Mouse (Mus musculus): ENCODE results near the gene Plcb2. TPM values are rescaled to one million over a fixed set of nuclear protein-coding genes. Genes with fewer than 3 reads are reported as not detected.

Gene Plcb2
- polyA plus RNA-seq, 1 experiment from 2014 or later = 0.44 TPM

DNA sequence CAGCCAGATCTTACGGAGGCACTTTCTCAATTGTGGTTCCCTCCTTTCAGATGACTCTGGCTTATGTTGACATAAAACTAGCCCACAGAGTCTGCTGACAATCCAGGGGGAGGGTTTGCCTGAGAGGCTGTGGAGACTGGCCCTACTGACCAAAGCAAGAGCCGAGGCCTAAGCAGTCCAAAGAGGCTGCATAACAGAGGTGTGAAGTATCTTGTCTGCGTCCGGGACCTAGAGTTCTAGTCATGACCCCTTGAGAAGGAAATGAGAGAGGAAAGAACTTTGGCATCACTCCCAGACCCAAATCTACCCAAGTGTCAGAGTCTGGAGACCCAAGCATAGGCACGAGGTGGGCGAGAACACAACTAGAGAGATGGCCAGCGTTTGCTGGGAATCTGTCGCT, 41.5 kb downstream of the Plcb2 start:
- Histone ChIP-seq H3K4me1 (ENCODE audit: control insufficient read depth, insufficient read depth, low read length) (no peaks in the 10 kb centered on the region), H3K9me3 (replicated peaks; ENCODE audit: control insufficient read depth, low read length, poor library complexity, severe bottlenecking) (no peaks in the 10 kb centered on the region), H3K27ac (ENCODE audit: low read length) (no peak overlapping the region), H3K27me3 (ENCODE audit: control insufficient read depth, insufficient read depth, low read depth, low read length) (no peaks in the 10 kb centered on the region), H3K4me2 (ENCODE audit: low read length) (no peak overlapping the region), H3K36me3 (ENCODE audit: control insufficient read depth, insufficient read depth, low read length) (peaks cover 14% of the 10 kb centered on the region), H3K9ac (ENCODE audit: low read depth, low read length) (no peak overlapping the region), H3K4me3 (ENCODE audit: low read depth, low read length) (no peak overlapping the region)
- 82% methylated on average over 8 of the region's 8 CpGs for WGBS
- no peak for ATAC-seq

DNA sequence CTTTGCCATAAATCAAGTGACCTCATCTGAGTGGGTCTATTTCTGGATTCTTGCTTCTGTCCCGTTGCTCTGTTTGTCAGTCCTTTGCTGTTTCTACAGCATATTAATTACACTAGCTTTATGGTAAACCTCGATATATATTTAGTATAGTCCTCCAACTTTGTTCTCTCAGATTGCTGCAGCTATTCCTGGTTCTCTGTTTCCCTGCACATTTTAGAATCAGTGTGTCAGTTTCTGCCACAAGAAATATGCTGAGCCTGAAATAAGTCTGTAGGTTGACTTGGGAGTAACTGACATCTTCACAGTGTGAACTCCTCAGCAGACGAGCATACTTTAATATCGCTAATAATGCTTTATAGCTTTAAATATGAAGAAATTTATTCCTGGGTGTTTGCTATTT, 43.1 kb downstream of the Plcb2 start:
- no peak for ATAC-seq
- Histone ChIP-seq H3K4me3 (ENCODE audit: low read depth, low read length) (no peak overlapping the region), H3K36me3 (ENCODE audit: control insufficient read depth, insufficient read depth, low read length) (peaks cover 13% of the 10 kb centered on the region), H3K9me3 (replicated peaks; ENCODE audit: control insufficient read depth, low read length, poor library complexity, severe bottlenecking) (no peaks in the 10 kb centered on the region), H3K27me3 (ENCODE audit: control insufficient read depth, insufficient read depth, low read depth, low read length) (no peaks in the 10 kb centered on the region), H3K4me2 (ENCODE audit: low read length) (no peak overlapping the region), H3K27ac (ENCODE audit: low read length) (no peak overlapping the region), H3K9ac (ENCODE audit: low read depth, low read length) (no peak overlapping the region), H3K4me1 (ENCODE audit: control insufficient read depth, insufficient read depth, low read length) (no peaks in the 10 kb centered on the region)
- WGBS = 89% methylated on average over 4 of the region's 4 CpGs

DNA sequence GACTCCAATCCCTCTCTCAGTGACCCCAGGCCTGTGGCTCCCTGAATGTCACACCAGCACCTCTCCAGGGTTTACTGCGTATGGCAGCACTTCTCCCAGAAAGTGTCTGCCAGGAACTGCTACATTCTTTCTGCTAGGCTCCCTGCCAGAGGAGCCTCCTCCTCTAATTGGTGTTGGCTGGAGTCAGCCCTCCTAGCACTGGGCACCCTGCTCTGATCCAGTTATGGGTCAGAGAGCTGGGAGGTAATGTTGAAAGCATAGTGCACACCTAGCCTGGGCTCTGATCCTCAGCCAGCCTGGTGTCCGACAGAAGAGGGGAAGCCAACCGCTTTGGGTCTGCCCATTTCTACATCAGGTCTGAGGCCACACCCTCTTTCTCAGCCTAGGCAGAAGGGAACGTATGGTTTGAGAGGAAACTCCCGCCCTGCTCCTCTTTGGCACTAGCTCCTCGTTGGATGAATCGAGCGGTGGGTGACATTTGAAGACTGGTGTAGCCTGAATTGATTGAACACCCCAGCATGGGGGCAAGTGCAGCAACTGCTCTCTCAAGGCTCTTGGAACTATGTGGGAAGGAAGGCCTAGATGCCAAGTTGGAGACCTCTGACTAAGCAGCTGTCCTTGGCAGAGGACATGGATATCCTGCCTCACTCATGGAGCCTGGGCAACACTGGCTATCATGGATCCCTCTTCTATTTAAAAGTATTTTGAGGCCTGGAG, 45.5 kb downstream of the Plcb2 start:
- ATAC-seq = no peak

DNA sequence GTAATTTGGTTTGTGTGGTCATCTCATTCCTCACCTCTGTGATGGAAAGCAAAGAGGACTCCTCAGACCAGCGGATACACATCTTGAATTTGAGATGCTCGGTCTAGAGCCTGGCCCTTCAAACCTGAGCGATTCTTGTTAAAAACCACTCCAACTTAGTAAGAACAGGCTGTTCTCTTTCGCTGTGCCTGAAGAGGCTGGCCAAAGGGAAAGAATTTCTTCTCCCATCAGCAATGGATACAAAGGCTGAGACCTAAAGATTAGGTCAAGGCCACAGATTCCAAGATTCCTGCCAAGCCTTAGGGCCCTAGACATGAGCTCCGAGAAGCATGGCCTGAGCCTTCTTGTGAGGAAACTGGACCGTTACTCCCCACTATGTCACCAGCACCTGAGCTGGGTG, 47.3 kb downstream of the Plcb2 start:
- no peak overlapping the region for H3K27ac ChIP-seq (ENCODE audit: low read length)
- ATAC-seq = no peak
- WGBS = 92% methylated on average over 6 of the region's 6 CpGs
- no peaks in the 10 kb centered on the region for H3K9me3 ChIP-seq (replicated peaks; ENCODE audit: control insufficient read depth, low read length, poor library complexity, severe bottlenecking)
- peaks cover 9% of the 10 kb centered on the region for H3K36me3 ChIP-seq (ENCODE audit: control insufficient read depth, insufficient read depth, low read length)
- no peak overlapping the region for H3K9ac ChIP-seq (ENCODE audit: low read depth, low read length)
- peaks cover 22% of the 10 kb centered on the region for H3K27me3 ChIP-seq (ENCODE audit: control insufficient read depth, insufficient read depth, low read depth, low read length)
- H3K4me2 ChIP-seq (ENCODE audit: low read length) = no peak overlapping the region
- no peak overlapping the region for H3K4me3 ChIP-seq (ENCODE audit: low read depth, low read length)
- peaks cover 9% of the 10 kb centered on the region for H3K4me1 ChIP-seq (ENCODE audit: control insufficient read depth, insufficient read depth, low read length)

More for the DNA sequence above, 45.5 kb downstream of the Plcb2 start:
- Histone ChIP-seq H3K36me3 (ENCODE audit: control insufficient read depth, insufficient read depth, low read length) (peaks cover 9% of the 10 kb centered on the region), H3K27me3 (ENCODE audit: control insufficient read depth, insufficient read depth, low read depth, low read length) (peaks cover 15% of the 10 kb centered on the region), H3K9me3 (replicated peaks; ENCODE audit: control insufficient read depth, low read length, poor library complexity, severe bottlenecking) (no peaks in the 10 kb centered on the region), H3K9ac (ENCODE audit: low read depth, low read length) (no peak overlapping the region), H3K4me1 (ENCODE audit: control insufficient read depth, insufficient read depth, low read length) (peaks cover under 1% of the 10 kb centered on the region), H3K27ac (ENCODE audit: low read length) (no peak overlapping the region), H3K4me3 (ENCODE audit: low read depth, low read length) (no peak overlapping the region), H3K4me2 (ENCODE audit: low read length) (no peak overlapping the region)
- 52% methylated on average over 8 of the region's 8 CpGs for WGBS

DNA sequence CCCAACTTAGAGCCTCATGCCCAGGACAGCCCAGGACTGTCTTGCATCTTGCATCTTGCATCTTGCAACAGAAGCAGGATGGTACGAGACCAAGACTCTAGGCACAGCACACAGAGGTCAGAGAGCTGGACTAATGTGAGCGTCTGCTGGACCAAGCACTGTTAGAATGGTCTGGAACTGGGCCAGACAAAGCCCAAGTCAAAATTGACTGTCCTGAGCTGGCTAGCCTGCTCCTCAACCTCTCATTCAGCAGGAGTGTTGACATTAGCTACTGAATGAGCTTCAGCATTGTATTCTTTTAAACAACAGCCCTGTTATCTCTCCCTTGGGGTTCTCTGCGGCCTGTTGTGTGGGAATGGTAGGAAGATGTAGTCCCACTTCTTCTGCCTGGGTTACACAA, 48.7 kb downstream of the Plcb2 start:
- Histone ChIP-seq H3K36me3 (ENCODE audit: control insufficient read depth, insufficient read depth, low read length) (peaks cover 9% of the 10 kb centered on the region), H3K9ac (ENCODE audit: low read depth, low read length) (no peak overlapping the region), H3K9me3 (replicated peaks; ENCODE audit: control insufficient read depth, low read length, poor library complexity, severe bottlenecking) (no peaks in the 10 kb centered on the region), H3K4me2 (ENCODE audit: low read length) (no peak overlapping the region), H3K27ac (ENCODE audit: low read length) (no peak overlapping the region), H3K4me3 (ENCODE audit: low read depth, low read length) (no peak overlapping the region), H3K4me1 (ENCODE audit: control insufficient read depth, insufficient read depth, low read length) (peaks cover 9% of the 10 kb centered on the region), H3K27me3 (ENCODE audit: control insufficient read depth, insufficient read depth, low read depth, low read length) (peaks cover 33% of the 10 kb centered on the region)
- no peak for ATAC-seq
- WGBS = 78% methylated on average over 3 of the region's 3 CpGs

DNA sequence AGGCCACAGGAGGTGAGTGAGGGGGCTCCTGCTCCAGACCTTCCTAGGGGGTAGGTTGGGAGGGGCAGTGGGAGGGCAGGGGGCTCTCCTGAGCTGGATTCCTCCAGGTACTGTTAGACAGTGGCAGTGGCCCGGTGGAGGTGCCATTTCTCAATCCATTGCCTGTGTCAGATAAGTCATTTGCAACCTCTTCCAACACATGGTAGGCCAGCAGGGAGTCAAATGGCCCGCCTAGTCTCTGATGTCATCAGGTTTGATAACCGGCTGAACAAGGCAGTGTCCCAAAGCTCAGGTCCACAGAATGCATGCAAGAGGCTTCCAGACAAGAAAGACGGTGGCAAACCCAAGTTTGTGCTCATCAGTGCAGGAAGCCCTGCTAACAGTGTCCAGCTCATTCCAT, 50.4 kb downstream of the Plcb2 start:
- ATAC-seq = 0 out of 2 replicates have a peak, but pooled peaks have one; percentile 8
- H3K27me3 ChIP-seq (ENCODE audit: control insufficient read depth, insufficient read depth, low read depth, low read length) = peaks cover 34% of the 10 kb centered on the region
- peak overlapping the region; percentile 48 for H3K4me3 ChIP-seq (ENCODE audit: low read depth, low read length)
- peak overlapping the region; percentile 94 for H3K4me2 ChIP-seq (ENCODE audit: low read length)
- H3K9ac ChIP-seq (ENCODE audit: low read depth, low read length) = peak overlapping the region; percentile 67
- no peaks in the 10 kb centered on the region for H3K9me3 ChIP-seq (replicated peaks; ENCODE audit: control insufficient read depth, low read length, poor library complexity, severe bottlenecking)
- 25% methylated on average over 4 of the region's 4 CpGs for whole genome bisulfite sequencing
- no peak overlapping the region for H3K27ac ChIP-seq (ENCODE audit: low read length)
- peaks cover 9% of the 10 kb centered on the region for H3K4me1 ChIP-seq (ENCODE audit: control insufficient read depth, insufficient read depth, low read length)
- peaks cover 9% of the 10 kb centered on the region for H3K36me3 ChIP-seq (ENCODE audit: control insufficient read depth, insufficient read depth, low read length)

DNA sequence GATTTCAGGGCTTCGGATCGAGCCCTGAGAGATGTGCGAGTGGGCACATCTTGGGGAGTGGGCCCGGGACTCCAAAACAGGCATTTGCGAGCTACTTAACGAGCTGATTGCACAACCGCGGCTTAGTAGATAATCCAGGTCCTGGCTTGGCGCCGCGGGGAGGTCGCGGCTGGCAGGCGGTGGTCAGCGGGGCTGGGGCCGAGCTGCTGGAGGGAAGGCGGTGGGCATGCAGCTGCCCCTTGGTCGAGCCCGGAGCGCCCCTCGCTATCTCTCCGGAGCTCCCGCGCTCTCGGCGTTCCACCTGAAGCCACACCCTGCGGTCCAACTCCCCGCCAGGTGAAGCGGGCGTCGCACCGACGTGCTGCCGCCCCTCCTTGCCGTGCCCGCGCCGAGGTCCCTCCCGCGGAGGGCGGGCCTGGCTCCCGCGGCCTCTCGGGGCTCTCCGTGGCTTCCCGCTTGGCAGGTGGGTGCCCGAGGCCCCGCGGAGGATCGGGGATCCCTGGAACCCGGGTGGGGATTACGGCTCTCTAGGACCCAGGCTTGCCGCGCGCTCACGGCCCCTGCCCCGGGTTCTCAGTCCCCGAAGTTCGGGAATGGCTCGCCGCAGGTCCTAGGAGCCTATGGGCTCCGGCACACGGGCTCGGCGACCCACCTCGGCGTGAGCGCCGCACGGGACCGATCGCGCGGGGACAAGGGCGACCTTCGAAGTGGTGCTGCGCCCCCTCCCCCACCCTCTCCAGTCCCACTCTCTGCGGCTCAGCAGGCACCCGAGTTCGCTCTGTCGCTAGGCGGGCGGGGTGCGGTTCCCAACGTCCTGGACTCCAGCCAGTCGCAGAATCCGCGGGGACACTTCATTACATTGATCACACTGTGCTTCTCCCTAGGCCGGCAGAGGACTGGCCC, 51.1 kb downstream of the Plcb2 start:
- under 1% methylated on average over 79 of the region's 89 CpGs for WGBS
- peak overlapping the region; percentile 94 for H3K4me2 ChIP-seq (ENCODE audit: low read length)

DNA sequence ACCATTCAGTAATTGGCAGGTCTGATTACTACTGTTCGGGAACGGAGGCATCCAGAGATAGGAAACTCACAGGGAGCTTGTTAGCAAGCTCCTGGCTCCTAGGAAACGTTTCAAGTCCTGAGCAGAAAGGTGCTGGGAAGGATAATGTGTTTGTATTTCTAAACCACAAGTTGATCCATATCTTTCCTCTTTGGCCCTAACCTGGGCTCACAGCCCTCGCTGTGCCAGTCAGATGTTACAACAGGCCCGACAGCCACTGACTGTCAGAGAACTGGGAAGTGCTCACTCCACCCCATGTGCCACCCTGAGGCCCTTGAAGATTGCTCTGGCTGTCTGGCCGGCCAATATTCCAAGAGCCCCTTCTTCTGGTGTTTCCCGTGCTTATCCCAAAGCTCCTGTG, 53.7 kb downstream of the Plcb2 start:
- Histone ChIP-seq H3K9ac (ENCODE audit: low read depth, low read length) (no peak overlapping the region), H3K4me2 (ENCODE audit: low read length) (no peak overlapping the region), H3K4me3 (ENCODE audit: low read depth, low read length) (no peak overlapping the region), H3K27me3 (ENCODE audit: control insufficient read depth, insufficient read depth, low read depth, low read length) (peaks cover 34% of the 10 kb centered on the region), H3K36me3 (ENCODE audit: control insufficient read depth, insufficient read depth, low read length) (peaks cover 6% of the 10 kb centered on the region), H3K4me1 (ENCODE audit: control insufficient read depth, insufficient read depth, low read length) (peaks cover 12% of the 10 kb centered on the region), H3K27ac (ENCODE audit: low read length) (no peak overlapping the region), H3K9me3 (replicated peaks; ENCODE audit: control insufficient read depth, low read length, poor library complexity, severe bottlenecking) (no peaks in the 10 kb centered on the region)
- ATAC-seq = no peak
- WGBS = 21% methylated on average over 7 of the region's 7 CpGs

More for the DNA sequence above, 51.1 kb downstream of the Plcb2 start:
- Histone ChIP-seq H3K9me3 (replicated peaks; ENCODE audit: control insufficient read depth, low read length, poor library complexity, severe bottlenecking) (no peaks in the 10 kb centered on the region), H3K36me3 (ENCODE audit: control insufficient read depth, insufficient read depth, low read length) (peaks cover 6% of the 10 kb centered on the region), H3K4me1 (ENCODE audit: control insufficient read depth, insufficient read depth, low read length) (peaks cover 9% of the 10 kb centered on the region), H3K27me3 (ENCODE audit: control insufficient read depth, insufficient read depth, low read depth, low read length) (peaks cover 34% of the 10 kb centered on the region), H3K27ac (ENCODE audit: low read length) (no peak overlapping the region), H3K4me3 (ENCODE audit: low read depth, low read length) (peak overlapping the region; percentile 48), H3K9ac (ENCODE audit: low read depth, low read length) (peak overlapping the region; percentile 67)
- peak; percentile 52 for ATAC-seq
